Mouse (Mus musculus): Measurements from ENCODE around the gene Sp4. TPM values are rescaled to one million over a fixed set of nuclear protein-coding genes. Genes with fewer than 3 reads are reported as not detected.
A peak's percentile ranks its signal among the peaks of the same experiment; 100 is the strongest.

The Sp4 gene
- polyA plus RNA-seq, 1 experiment from 2014 or later: 8.8 TPM

- WGBS: 57% methylated on average over 2 of the region's 2 CpGs
- Histone ChIP-seq H3K4me1 (replicated peaks; ENCODE audit: control insufficient read depth, insufficient read depth, low read length) (no peaks in the 10 kb centered on the region), H3K4me2 (ENCODE audit: low read depth, low read length) (no peak overlapping the region), H3K9ac (ENCODE audit: low read length) (no peak overlapping the region), H3K9me3 (ENCODE audit: control insufficient read depth, low read length) (no peaks in the 10 kb centered on the region), H3K4me3 (ENCODE audit: low read length) (no peak overlapping the region), H3K27ac (ENCODE audit: low read length) (no peak overlapping the region), H3K36me3 (ENCODE audit: control insufficient read depth, insufficient read depth, low read length) (no peaks in the 10 kb centered on the region), H3K27me3 (ENCODE audit: control insufficient read depth, insufficient read depth, low read depth, low read length) (no peaks in the 10 kb centered on the region)
- no peak for ATAC-seq (ENCODE audit: low read depth)
These were observed 89.1 kb downstream of the Sp4 start for GRCm38 (mm10) chr12:118212163-118212562.

GRCm38 (mm10) chr12:118198386-118199093, 102.7 kb downstream of the Sp4 start, which contains the start of gene Dnah11:
TSS of gene Dnah11 (minus strand) at chr12:118199043.
- Histone ChIP-seq H3K27me3 (ENCODE audit: control insufficient read depth, insufficient read depth, low read depth, low read length) (peaks cover 16% of the 10 kb centered on the region), H3K9me3 (ENCODE audit: control insufficient read depth, low read length) (no peaks in the 10 kb centered on the region), H3K9ac (ENCODE audit: low read length) (peak within 1 kb of the TSS; percentile 53), H3K4me1 (replicated peaks; ENCODE audit: control insufficient read depth, insufficient read depth, low read length) (peaks cover 10% of the 10 kb centered on the region; the same call in 1 of the 2 replicates), H3K4me2 (ENCODE audit: low read depth, low read length) (peak within 1 kb of the TSS; percentile 71), H3K4me3 (ENCODE audit: low read length) (peak within 1 kb of the TSS; percentile 55), H3K36me3 (ENCODE audit: control insufficient read depth, insufficient read depth, low read length) (no peaks in the 10 kb centered on the region), H3K27ac (ENCODE audit: low read length) (no peak within 1 kb of the TSS)
- peak; percentile 99 for ATAC-seq (ENCODE audit: low read depth)
- under 1% methylated on average over 47 of the region's 47 CpGs for WGBS

DNA sequence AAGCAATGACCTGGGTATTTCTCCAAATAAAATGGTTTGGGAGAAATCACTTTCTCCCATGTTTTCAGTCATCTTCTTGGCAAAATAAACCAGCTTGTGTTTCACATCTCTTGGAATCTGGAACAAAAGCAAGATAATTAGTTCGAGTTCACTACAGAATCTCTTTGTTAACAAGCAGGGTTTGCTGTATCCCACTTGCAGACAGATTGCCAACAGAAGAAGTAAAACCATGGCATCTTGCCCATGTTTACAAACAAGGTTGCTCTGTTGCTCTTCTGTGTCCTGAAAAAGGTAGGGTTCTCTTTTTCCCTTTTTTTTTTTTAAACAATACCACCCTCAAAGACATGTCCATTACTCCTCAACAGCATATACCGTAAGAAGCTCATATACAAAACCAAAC, 104.7 kb downstream of the Sp4 start:
- no peak overlapping the region for H3K4me2 ChIP-seq (ENCODE audit: low read depth, low read length)
- 38% methylated on average over 2 of the region's 2 CpGs for WGBS
- no peak for ATAC-seq (ENCODE audit: low read depth)
- H3K9ac ChIP-seq (ENCODE audit: low read length): no peak overlapping the region
- H3K9me3 ChIP-seq (ENCODE audit: control insufficient read depth, low read length): no peaks in the 10 kb centered on the region
- H3K27ac ChIP-seq (ENCODE audit: low read length): no peak overlapping the region
- no peaks in the 10 kb centered on the region for H3K36me3 ChIP-seq (ENCODE audit: control insufficient read depth, insufficient read depth, low read length)
- peaks cover 10% of the 10 kb centered on the region; the same call in 1 of the 2 replicates for H3K4me1 ChIP-seq (replicated peaks; ENCODE audit: control insufficient read depth, insufficient read depth, low read length)
- H3K27me3 ChIP-seq (ENCODE audit: control insufficient read depth, insufficient read depth, low read depth, low read length): peaks cover 16% of the 10 kb centered on the region
- no peak overlapping the region for H3K4me3 ChIP-seq (ENCODE audit: low read length)

- WGBS: 76% methylated on average over 3 of the region's 3 CpGs
- Histone ChIP-seq H3K9ac (ENCODE audit: low read length) (no peak overlapping the region), H3K4me2 (ENCODE audit: low read depth, low read length) (no peak overlapping the region), H3K27me3 (ENCODE audit: control insufficient read depth, insufficient read depth, low read depth, low read length) (peaks cover 9% of the 10 kb centered on the region; the same call in 1 of the 2 replicates), H3K36me3 (ENCODE audit: control insufficient read depth, insufficient read depth, low read length) (no peaks in the 10 kb centered on the region), H3K9me3 (ENCODE audit: control insufficient read depth, low read length) (no peaks in the 10 kb centered on the region), H3K27ac (ENCODE audit: low read length) (no peak overlapping the region), H3K4me3 (ENCODE audit: low read length) (no peak overlapping the region), H3K4me1 (replicated peaks; ENCODE audit: control insufficient read depth, insufficient read depth, low read length) (peaks cover 10% of the 10 kb centered on the region)
- ATAC-seq (ENCODE audit: low read depth): no peak
These were observed 111.7 kb downstream of the Sp4 start for GRCm38 (mm10) chr12:118189535-118189934.

GRCm38 (mm10) chr12:118187663-118188062, 113.6 kb downstream of the Sp4 start:
- Histone ChIP-seq H3K9ac (ENCODE audit: low read length) (no peak overlapping the region), H3K27me3 (ENCODE audit: control insufficient read depth, insufficient read depth, low read depth, low read length) (peaks cover 9% of the 10 kb centered on the region; the same call in 1 of the 2 replicates), H3K36me3 (ENCODE audit: control insufficient read depth, insufficient read depth, low read length) (no peaks in the 10 kb centered on the region), H3K4me1 (replicated peaks; ENCODE audit: control insufficient read depth, insufficient read depth, low read length) (peaks cover 10% of the 10 kb centered on the region), H3K4me2 (ENCODE audit: low read depth, low read length) (no peak overlapping the region), H3K27ac (ENCODE audit: low read length) (no peak overlapping the region), H3K4me3 (ENCODE audit: low read length) (no peak overlapping the region), H3K9me3 (ENCODE audit: control insufficient read depth, low read length) (no peaks in the 10 kb centered on the region)
- ATAC-seq (ENCODE audit: low read depth): no peak
- WGBS: 23% methylated on average over 2 of the region's 2 CpGs

DNA sequence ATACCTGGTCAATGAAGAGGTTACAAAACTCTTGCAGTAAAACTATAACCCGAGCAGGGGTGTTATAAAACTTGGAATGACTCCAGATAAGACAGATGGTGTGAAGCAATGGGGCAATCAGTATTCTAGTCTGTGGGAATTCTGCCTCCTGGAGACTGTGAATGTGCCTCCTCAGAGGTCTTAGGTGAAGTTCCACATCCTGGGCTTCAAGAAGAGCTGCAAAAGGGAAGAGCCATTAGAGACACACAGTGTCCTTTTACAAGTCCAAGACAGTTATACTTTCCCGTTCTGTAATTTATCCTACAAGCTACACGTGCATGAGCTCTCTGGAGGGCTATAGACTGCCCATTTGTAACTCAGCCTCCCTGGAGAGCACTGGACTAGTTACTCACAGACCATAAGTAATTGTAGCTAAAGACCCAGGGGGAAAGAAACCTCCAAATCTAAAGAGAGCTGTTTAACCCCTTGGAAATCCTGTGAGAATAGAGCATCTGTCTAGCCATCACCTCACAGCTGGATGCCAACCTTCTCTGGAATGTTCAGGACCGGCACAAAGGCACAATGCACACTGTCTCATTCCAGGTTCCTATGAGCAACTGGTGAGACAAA, 114.3 kb downstream of the Sp4 start:
- Histone ChIP-seq H3K9me3 (ENCODE audit: control insufficient read depth, low read length) (no peaks in the 10 kb centered on the region), H3K9ac (ENCODE audit: low read length) (no peak overlapping the region), H3K4me1 (replicated peaks; ENCODE audit: control insufficient read depth, insufficient read depth, low read length) (peaks cover 10% of the 10 kb centered on the region), H3K4me2 (ENCODE audit: low read depth, low read length) (no peak overlapping the region), H3K27ac (ENCODE audit: low read length) (no peak overlapping the region), H3K4me3 (ENCODE audit: low read length) (no peak overlapping the region), H3K27me3 (ENCODE audit: control insufficient read depth, insufficient read depth, low read depth, low read length) (peaks cover 9% of the 10 kb centered on the region; the same call in 1 of the 2 replicates), H3K36me3 (ENCODE audit: control insufficient read depth, insufficient read depth, low read length) (no peaks in the 10 kb centered on the region)
- 8% methylated on average over 4 of the region's 4 CpGs for WGBS
- peak; percentile 73 for ATAC-seq (ENCODE audit: low read depth)

GRCm38 (mm10) chr12:118186120-118186880, 114.9 kb downstream of the Sp4 start:
- WGBS: 11% methylated on average over 4 of the region's 4 CpGs
- H3K4me2 ChIP-seq (ENCODE audit: low read depth, low read length): no peak overlapping the region
- ATAC-seq (ENCODE audit: low read depth): peak; percentile 78
- peaks cover 9% of the 10 kb centered on the region; the same call in 1 of the 2 replicates for H3K27me3 ChIP-seq (ENCODE audit: control insufficient read depth, insufficient read depth, low read depth, low read length)
- peaks cover 10% of the 10 kb centered on the region for H3K4me1 ChIP-seq (replicated peaks; ENCODE audit: control insufficient read depth, insufficient read depth, low read length)
- no peak overlapping the region for H3K9ac ChIP-seq (ENCODE audit: low read length)
- no peak overlapping the region for H3K4me3 ChIP-seq (ENCODE audit: low read length)
- no peaks in the 10 kb centered on the region for H3K9me3 ChIP-seq (ENCODE audit: control insufficient read depth, low read length)
- H3K27ac ChIP-seq (ENCODE audit: low read length): no peak overlapping the region
- H3K36me3 ChIP-seq (ENCODE audit: control insufficient read depth, insufficient read depth, low read length): no peaks in the 10 kb centered on the region
